Mouse (Mus musculus): ENCODE results near the gene Thoc2. TPM values are rescaled to one million over a fixed set of nuclear protein-coding genes. Genes with fewer than 3 reads are reported as not detected.
A peak's percentile ranks its signal among the peaks of the same experiment; 100 is the strongest.

Gene Thoc2
- total and polyA plus RNA-seq, 3 experiments, result 7.2 to 29.5 (median 25.3) TPM

DNA sequence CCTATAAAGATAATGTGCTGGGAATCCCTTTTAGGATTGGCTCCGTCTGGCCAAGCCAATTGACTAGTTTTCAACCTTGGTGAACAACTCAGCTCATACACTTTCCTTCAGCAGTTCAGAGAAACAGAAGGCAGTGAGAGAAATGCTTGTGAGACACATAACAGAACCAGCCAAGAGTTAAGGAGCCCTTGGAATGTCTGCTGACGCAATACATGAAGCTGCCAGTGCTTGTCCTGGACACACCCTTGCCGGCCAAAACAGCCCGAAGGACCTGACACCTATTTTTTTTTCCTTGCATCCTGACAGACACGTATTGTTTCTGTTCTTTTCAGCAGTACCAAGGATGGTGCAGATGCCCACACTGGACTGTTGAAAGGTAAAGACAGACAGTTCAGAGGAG, 4.2 kb upstream of the Thoc2 start:
- 47% methylated on average over 5 of the region's 5 CpGs for WGBS
- no peak overlapping the region for H3K4me3 ChIP-seq
- no peaks in the 10 kb centered on the region for H3K4me1 ChIP-seq (ENCODE audit: control insufficient read depth, insufficient read depth, low read length)
- no peak for TF ChIP-seq POLR2A (IDR thresholded peaks at IDR 0.05; ENCODE audit: insufficient read depth, low read depth, low read length)
- no peak for TF ChIP-seq CTCF (IDR thresholded peaks at IDR 0.05)
- no peak for TF ChIP-seq EP300 (IDR thresholded peaks at IDR 0.05; ENCODE audit: insufficient read depth, low read depth, low read length)
- no peak for DNase-seq
- H3K79me2 ChIP-seq (replicated peaks; ENCODE audit: control insufficient read depth, insufficient read depth, low read length), result no peaks in the 10 kb centered on the region
- H3K27me3 ChIP-seq (ENCODE audit: control insufficient read depth, insufficient read depth, low read length), result no peaks in the 10 kb centered on the region
- intact Hi-C loops (cut with DNase I), result no loop called here
- no peaks in the 10 kb centered on the region for H3K36me3 ChIP-seq (ENCODE audit: control insufficient read depth, insufficient read depth, low read length)
- H3K27ac ChIP-seq, result no peak overlapping the region
- no peak overlapping the region for H3K9ac ChIP-seq (ENCODE audit: low read depth, low read length)

DNA sequence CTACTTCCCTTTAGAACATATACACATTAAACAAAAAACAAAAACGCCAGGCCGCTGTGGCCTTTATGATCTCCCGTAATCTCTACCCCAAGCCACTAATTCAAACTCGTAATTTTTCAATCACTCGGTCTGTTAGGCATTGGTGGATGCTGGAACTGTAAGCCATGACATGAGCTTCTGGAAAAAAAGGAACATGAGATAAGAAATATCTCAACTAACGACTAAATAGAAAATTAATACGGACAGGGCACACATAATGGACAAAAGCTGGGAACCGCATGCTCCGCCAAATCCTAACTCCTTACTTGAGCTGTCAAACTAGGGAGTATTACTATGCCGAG, 8.4 kb downstream of the Thoc2 start:
- Histone ChIP-seq H3K79me2 (replicated peaks; ENCODE audit: control insufficient read depth, insufficient read depth, low read length) (peaks cover 2% of the 10 kb centered on the region; the same call in 1 of the 2 replicates), H3K27ac (peak overlapping the region; percentile 76), H3K9ac (ENCODE audit: low read depth, low read length) (peak overlapping the region; percentile 63; the same call in 1 of the 2 replicates), H3K4me3 (peak overlapping the region; percentile 82), H3K4me1 (ENCODE audit: control insufficient read depth, insufficient read depth, low read length) (peaks cover 2% of the 10 kb centered on the region; the same call in 1 of the 2 replicates), H3K27me3 (ENCODE audit: control insufficient read depth, insufficient read depth, low read length) (no peaks in the 10 kb centered on the region), H3K36me3 (ENCODE audit: control insufficient read depth, insufficient read depth, low read length) (no peaks in the 10 kb centered on the region)
- TF ChIP-seq POLR2A (IDR thresholded peaks at IDR 0.05; ENCODE audit: insufficient read depth, low read depth, low read length) (no peak; the same call in 1 of the 2 replicates), EP300 (IDR thresholded peaks at IDR 0.05; ENCODE audit: insufficient read depth, low read depth, low read length) (no peak), CTCF (IDR thresholded peaks at IDR 0.05) (no peak)
- intact Hi-C loops (cut with DNase I), result no loop called here
- no peak for DNase-seq
- 45% methylated on average over 10 of the region's 10 CpGs for WGBS

DNA sequence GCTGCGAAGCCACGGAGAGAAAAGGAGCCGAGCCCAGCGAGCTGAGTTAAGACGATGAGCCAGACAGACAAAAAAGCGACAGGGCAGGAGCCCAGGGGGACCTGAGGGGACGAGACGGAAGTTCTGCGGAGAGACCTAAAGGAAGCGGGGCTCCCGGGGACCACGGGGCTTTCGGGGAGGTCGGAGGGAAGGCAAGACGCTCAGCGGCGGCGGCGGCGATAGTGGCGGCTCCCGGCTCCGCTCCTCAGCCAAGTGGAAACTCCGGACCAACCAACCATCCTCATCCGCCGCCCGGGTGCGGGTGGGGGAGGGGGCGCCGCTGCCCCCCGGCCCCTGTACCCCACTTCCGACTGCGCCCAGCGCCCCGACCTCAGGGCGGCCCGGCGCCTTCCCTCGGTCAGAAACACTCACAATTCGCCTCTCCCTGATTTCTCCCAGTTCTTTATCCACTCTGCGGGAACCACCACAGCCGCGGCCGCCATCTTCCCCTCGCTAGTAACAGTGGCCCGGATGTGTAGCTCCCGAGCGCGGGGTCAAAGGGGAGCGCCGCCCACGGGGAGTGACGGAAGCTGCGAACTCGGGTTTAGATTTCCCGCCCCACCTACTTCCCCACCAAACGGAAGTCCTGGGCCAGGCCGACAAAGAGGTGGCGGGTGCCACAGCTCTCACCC, 8.9 kb downstream of the Thoc2 start:
- TF ChIP-seq CTCF (IDR thresholded peaks at IDR 0.05) (no peak), EP300 (IDR thresholded peaks at IDR 0.05; ENCODE audit: insufficient read depth, low read depth, low read length) (0 out of 2 replicates have a peak, but pooled peaks have one; percentile 8), POLR2A (IDR thresholded peaks at IDR 0.05; ENCODE audit: insufficient read depth, low read depth, low read length) (peak; percentile 84; the same call in 1 of the 2 replicates)
- H3K79me2 ChIP-seq (replicated peaks; ENCODE audit: control insufficient read depth, insufficient read depth, low read length), result peaks cover 2% of the 10 kb centered on the region; the same call in 1 of the 2 replicates
- peak; percentile 90 to 92 for DNase-seq
- H3K36me3 ChIP-seq (ENCODE audit: control insufficient read depth, insufficient read depth, low read length), result no peaks in the 10 kb centered on the region
- intact Hi-C loops (cut with DNase I), result no loop called here
- whole genome bisulfite sequencing, result 17% methylated on average over 46 of the region's 59 CpGs
- peaks cover 2% of the 10 kb centered on the region; the same call in 1 of the 2 replicates for H3K4me1 ChIP-seq (ENCODE audit: control insufficient read depth, insufficient read depth, low read length)
- peak overlapping the region; percentile 97 for H3K9ac ChIP-seq (ENCODE audit: low read depth, low read length)
- H3K27me3 ChIP-seq (ENCODE audit: control insufficient read depth, insufficient read depth, low read length), result no peaks in the 10 kb centered on the region
- peak overlapping the region; percentile 82 for H3K4me3 ChIP-seq
- peak overlapping the region; percentile 76 for H3K27ac ChIP-seq

- H3K79me2 ChIP-seq (replicated peaks; ENCODE audit: control insufficient read depth, insufficient read depth, low read length), result peaks cover 2% of the 10 kb centered on the region; the same call in 1 of the 2 replicates
- no peak for TF ChIP-seq POLR2A (IDR thresholded peaks at IDR 0.05; ENCODE audit: insufficient read depth, low read depth, low read length)
- TF ChIP-seq CTCF (IDR thresholded peaks at IDR 0.05), result no peak
- no peak for TF ChIP-seq EP300 (IDR thresholded peaks at IDR 0.05; ENCODE audit: insufficient read depth, low read depth, low read length)
- peak overlapping the region; percentile 97 for H3K9ac ChIP-seq (ENCODE audit: low read depth, low read length)
- peaks cover 2% of the 10 kb centered on the region; the same call in 1 of the 2 replicates for H3K4me1 ChIP-seq (ENCODE audit: control insufficient read depth, insufficient read depth, low read length)
- no peaks in the 10 kb centered on the region for H3K36me3 ChIP-seq (ENCODE audit: control insufficient read depth, insufficient read depth, low read length)
- no peaks in the 10 kb centered on the region for H3K27me3 ChIP-seq (ENCODE audit: control insufficient read depth, insufficient read depth, low read length)
- intact Hi-C loops (cut with DNase I), result no loop called here
- peak overlapping the region; percentile 76 for H3K27ac ChIP-seq
- DNase-seq, result peak; percentile 21 to 44
- whole genome bisulfite sequencing, result 11% methylated on average over 24 of the region's 24 CpGs
- peak overlapping the region; percentile 82 for H3K4me3 ChIP-seq
These were observed 9.5 kb downstream of the Thoc2 start for GRCm38 (mm10) chrX:41910981-41911380.

GRCm38 (mm10) chrX:41910471-41910870, 10.0 kb downstream of the Thoc2 start:
- DNase-seq, result no peak
- H3K4me3 ChIP-seq, result peak overlapping the region; percentile 82
- H3K36me3 ChIP-seq (ENCODE audit: control insufficient read depth, insufficient read depth, low read length), result no peaks in the 10 kb centered on the region
- 0 out of 2 replicates have a peak overlapping the region, but pooled peaks have one; percentile 34 for H3K9ac ChIP-seq (ENCODE audit: low read depth, low read length)
- no peaks in the 10 kb centered on the region for H3K27me3 ChIP-seq (ENCODE audit: control insufficient read depth, insufficient read depth, low read length)
- intact Hi-C loops (cut with DNase I), result no loop called here
- peaks cover 2% of the 10 kb centered on the region; the same call in 1 of the 2 replicates for H3K79me2 ChIP-seq (replicated peaks; ENCODE audit: control insufficient read depth, insufficient read depth, low read length)
- WGBS, result 11% methylated on average over 9 of the region's 9 CpGs
- no peak overlapping the region; the same call in 1 of the 2 replicates for H3K27ac ChIP-seq
- TF ChIP-seq CTCF (IDR thresholded peaks at IDR 0.05) (no peak), EP300 (IDR thresholded peaks at IDR 0.05; ENCODE audit: insufficient read depth, low read depth, low read length) (no peak), POLR2A (IDR thresholded peaks at IDR 0.05; ENCODE audit: insufficient read depth, low read depth, low read length) (no peak)
- H3K4me1 ChIP-seq (ENCODE audit: control insufficient read depth, insufficient read depth, low read length), result peaks cover 2% of the 10 kb centered on the region; the same call in 1 of the 2 replicates

All from heart, adult 2 months (tissue).